Mouse (Mus musculus): ENCODE results near the gene Dennd1a. TPM values are rescaled to one million over a fixed set of nuclear protein-coding genes. Genes with fewer than 3 reads are reported as not detected.

Dennd1a gene
- polyA plus RNA-seq, 1 experiment, result 7.2 TPM

Other genes with a start within 250 kb of the Dennd1a start
- gene Lhx2, start 51.9 kb upstream of the Dennd1a start, polyA plus RNA-seq (2012; rRNA removed), result 0.12 TPM in 1 of 2 replicates, not detected in the other
- gene Nek6, start 224.3 kb upstream of the Dennd1a start, polyA plus RNA-seq (2012; rRNA removed), result 18.9 and 20.2 TPM in 2 replicates

Measured in urinary bladder, adult 2 months (tissue).